Mouse (Mus musculus) E14TG2a.4 (cell line): Measurements from ENCODE around the gene Mcts2.

ENCODE experiments used
- CTCF ChIP-seq: conservative IDR thresholded peaks from 2 replicates; pipeline ENCODE4 v1.5.1; 2014; ENCODE audit warnings: low read length
- NANOG ChIP-seq: IDR thresholded peaks from 2 replicates; pipeline ENCODE4 v1.6.1; 2014; ENCODE audit warnings: borderline replicate concordance, low read length, mixed read lengths
- POU5F1 ChIP-seq: IDR thresholded peaks from 2 replicates; pipeline ENCODE4 v1.6.1; 2014; ENCODE audit warnings: low read length, borderline replicate concordance

DNA sequence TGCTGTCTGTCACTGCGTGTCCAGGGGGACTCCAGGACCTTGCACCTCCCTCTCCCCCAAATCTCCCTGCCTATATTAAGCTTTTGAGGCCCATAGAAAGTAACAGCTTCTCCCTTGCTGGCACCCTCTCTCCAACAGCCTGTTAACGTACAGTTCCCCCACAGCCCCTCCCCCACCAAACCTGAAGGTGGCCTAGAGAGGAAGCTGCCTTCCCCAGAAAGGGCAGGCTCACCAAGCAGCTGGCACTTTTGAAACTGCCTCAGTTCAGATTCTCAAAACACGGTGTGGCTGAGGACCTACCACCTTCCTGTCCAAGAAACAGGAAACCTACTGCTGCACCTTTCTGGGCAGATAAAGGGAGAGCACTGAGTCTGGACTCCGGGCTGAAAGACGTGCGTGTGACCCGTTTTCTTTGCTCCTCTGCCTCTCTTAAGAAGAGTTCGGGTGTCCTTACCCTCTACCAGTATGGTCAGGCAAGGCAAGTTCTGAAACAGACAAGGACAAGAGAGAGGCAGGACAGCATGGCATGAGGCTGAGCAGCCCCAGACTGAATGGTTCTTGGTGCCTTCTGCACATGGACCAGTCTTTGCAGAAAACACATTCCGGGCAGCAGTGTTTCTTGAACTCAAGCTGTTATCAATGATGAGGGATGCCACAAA, 15.7 kb upstream of the Mcts2 start:
- TF ChIP-seq CTCF (no peak), NANOG (no peak), POU5F1 (no peak)
